In genomic region chr19:56292335-56292734, GRCm38 (mm10) we compare ENCODE assay signal across 12 mouse cellular contexts. TPM values are rescaled to one million over a fixed set of nuclear protein-coding genes. Genes with fewer than 3 reads are reported as not detected.
DNase-seq lines count a peak whose midpoint lies in the region; ATAC-seq and TF ChIP-seq lines count a peak whose summit lies in the region.
"Had no signal": no experiment of that assay in that cellular context is flagged by ENCODE, and none has a peak within 500 bp of the region (broad histone marks: within the 10 kb centered on the region; RNA-seq: fewer than 3 reads in every experiment).

No protein-coding gene starts in this region.

- H3K9ac ChIP-seq in intestine, embryonic 16.5 days (ENCODE audit: low read depth, low read length): no peak overlapping the region
- no peak overlapping the region for H3K9ac ChIP-seq in intestine, embryonic 15.5 days
- H3K9ac ChIP-seq in lung, postnatal 0 days (replicated peaks; ENCODE audit: low read depth): no peak overlapping the region
- H3K9ac ChIP-seq: limb, embryonic 15.5 days had no signal

- no peaks in the 10 kb centered on the region for H3K27me3 ChIP-seq in intestine, embryonic 16.5 days (replicated peaks; ENCODE audit: control insufficient read depth, insufficient read depth, low read length)
- H3K27me3 ChIP-seq in intestine, embryonic 15.5 days (replicated peaks): no peaks in the 10 kb centered on the region
- H3K27me3 ChIP-seq in lung, postnatal 0 days (replicated peaks; ENCODE audit: insufficient read depth, low read length): no peaks in the 10 kb centered on the region
- H3K27me3 ChIP-seq: limb, embryonic 15.5 days had no signal

- no peak overlapping the region for H3K4me3 ChIP-seq in intestine, embryonic 16.5 days (ENCODE audit: low read length)
- no peak overlapping the region for H3K4me3 ChIP-seq in intestine, embryonic 15.5 days (replicated peaks)
- H3K4me3 ChIP-seq in lung, postnatal 0 days (ENCODE audit: low read depth, low read length): no peak overlapping the region
- H3K4me3 ChIP-seq: limb, embryonic 15.5 days had no signal

- H3K27ac ChIP-seq in intestine, embryonic 16.5 days (ENCODE audit: low read length): no peak overlapping the region
- no peak overlapping the region for H3K27ac ChIP-seq in intestine, embryonic 15.5 days
- no peak overlapping the region for H3K27ac ChIP-seq in lung, postnatal 0 days (ENCODE audit: low read length)
- H3K27ac ChIP-seq: limb, embryonic 15.5 days had no signal

- no peak for TF ChIP-seq EP300 in lung, postnatal 0 days (IDR thresholded peaks at IDR 0.05)

- H3K4me2 ChIP-seq in intestine, embryonic 16.5 days (ENCODE audit: low read depth, low read length): no peak overlapping the region
- H3K4me2 ChIP-seq in intestine, embryonic 15.5 days (replicated peaks): no peak overlapping the region
- no peak overlapping the region for H3K4me2 ChIP-seq in lung, postnatal 0 days (replicated peaks; ENCODE audit: low read depth, low read length)
- H3K4me2 ChIP-seq: limb, embryonic 15.5 days had no signal

- H3K36me3 ChIP-seq in intestine, embryonic 16.5 days (ENCODE audit: control insufficient read depth, insufficient read depth, low read length): no peaks in the 10 kb centered on the region
- H3K36me3 ChIP-seq in intestine, embryonic 15.5 days: no peaks in the 10 kb centered on the region
- H3K36me3 ChIP-seq in lung, postnatal 0 days (ENCODE audit: insufficient read depth, low read length): no peaks in the 10 kb centered on the region
- H3K36me3 ChIP-seq: limb, embryonic 15.5 days had no signal

- ATAC-seq in intestine, embryonic 16.5 days: peak; percentile 12; the same call in 1 of the 2 replicates
- ATAC-seq in intestine, embryonic 15.5 days: no peak
- no peak for ATAC-seq in lung, postnatal 0 days

- peak; percentile 57 for TF ChIP-seq CTCF in lung, postnatal 0 days (IDR thresholded peaks at IDR 0.05)

- H3K9me3 ChIP-seq in intestine, embryonic 16.5 days (ENCODE audit: control insufficient read depth, low read length): no peaks in the 10 kb centered on the region
- no peaks in the 10 kb centered on the region for H3K9me3 ChIP-seq in intestine, embryonic 15.5 days
- no peaks in the 10 kb centered on the region for H3K9me3 ChIP-seq in lung, postnatal 0 days (ENCODE audit: low read length)
- H3K9me3 ChIP-seq: limb, embryonic 15.5 days had no signal

- 72% methylated on average over 9 of the region's 9 CpGs for WGBS in intestine, embryonic 16.5 days
- 67% methylated on average over 9 of the region's 9 CpGs for WGBS in intestine, embryonic 15.5 days
- WGBS in lung, postnatal 0 days: 62% methylated on average over 9 of the region's 9 CpGs

- DNase-seq in cerebellum, adult 11-12 months: peak; percentile 9
- DNase-seq in cerebellum, adult 8-10 months: no peak
- DNase-seq in lung, postnatal 0 days (ENCODE audit: low spot score): no peak
- no peak for DNase-seq in lung, adult 18-20 months
- peak; percentile 47 for DNase-seq in retina, postnatal 1 day
- no peak for DNase-seq in Muller cell, postnatal 12 days (ENCODE audit: inconsistent ontology term)
- DNase-seq: cerebellum, adult 11 months; right cerebral cortex, postnatal 14 days had no signal

- H3K4me1 ChIP-seq in intestine, embryonic 16.5 days (ENCODE audit: control insufficient read depth, insufficient read depth, low read length): peaks cover 17% of the 10 kb centered on the region
- H3K4me1 ChIP-seq in intestine, embryonic 15.5 days (replicated peaks): peaks cover 9% of the 10 kb centered on the region
- H3K4me1 ChIP-seq in lung, postnatal 0 days (ENCODE audit: insufficient read depth, low read depth, low read length): no peaks in the 10 kb centered on the region; the same call in 1 of the 2 replicates

RNA-seq across cellular contexts. Expression of gene Habp2, which starts 5.4 kb away (rescaled TPM):
- 10.1 and 12.7 TPM in 2 replicates for polyA plus RNA-seq in intestine, embryonic 16.5 days (2015; fragmentation: Nextera tagmentation; extraction: Ambion mirVana)
- polyA plus RNA-seq in intestine, embryonic 15.5 days (2015; fragmentation: Nextera tagmentation; extraction: Ambion mirVana): 15.2 and 19.6 TPM in 2 replicates
- 0.18 TPM in 1 of 2 replicates, not detected in the other for polyA plus RNA-seq in lung, postnatal 0 days (2015; fragmentation: Nextera tagmentation; extraction: Ambion mirVana)
- polyA plus RNA-seq: neural tube, embryonic 11.5 days had no signal

Comparison
In these comparisons a context has a peak if more than half of its experiments do, and no peak if none do; other contexts are left out.
1. DNase-seq: peak in cerebellum, adult 11-12 months (single experiment) and retina, postnatal 1 day (single experiment); none in cerebellum, adult 8-10 months (single experiment), lung, postnatal 0 days (single experiment), lung, adult 18-20 months (0 of 2) and Muller cell, postnatal 12 days (single experiment).